ENCODE assay signal across 18 mouse cellular contexts in the genomic region with DNA sequence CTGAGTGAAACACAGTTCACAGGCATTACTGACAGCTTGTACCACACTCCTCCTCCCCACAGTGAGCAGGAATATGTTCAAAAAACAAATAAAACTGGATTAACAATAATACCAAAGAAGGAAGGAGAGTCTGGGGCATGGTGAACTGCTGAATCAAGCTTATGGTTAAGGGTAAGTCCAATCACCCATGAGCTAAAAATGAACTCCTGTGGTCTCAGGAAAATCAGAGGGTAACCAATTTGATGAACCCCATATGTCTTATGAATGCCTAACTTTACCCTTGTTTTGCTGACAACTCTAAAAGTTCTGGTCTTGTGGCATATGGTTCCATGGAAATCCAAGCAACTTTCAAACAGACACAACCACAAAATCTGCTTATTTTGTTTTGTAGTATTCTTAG. TPM values are rescaled to one million over a fixed set of nuclear protein-coding genes. Genes with fewer than 3 reads are reported as not detected.
"Had no signal": no experiment of that assay in that cellular context is flagged by ENCODE, and none has a peak within 500 bp of the region (broad histone marks: within the 10 kb centered on the region; RNA-seq: fewer than 3 reads in every experiment).

No protein-coding gene starts in this region.

- H3K4me2 ChIP-seq: neural tube, embryonic 12.5 days; neural tube, embryonic 13.5 days; neural tube, embryonic 15.5 days; stomach, embryonic 15.5 days had no signal

- H3K27me3 ChIP-seq: neural tube, embryonic 12.5 days; neural tube, embryonic 13.5 days; neural tube, embryonic 15.5 days; stomach, embryonic 15.5 days had no signal

- H3K36me3 ChIP-seq: neural tube, embryonic 12.5 days; neural tube, embryonic 13.5 days; neural tube, embryonic 15.5 days; stomach, embryonic 15.5 days had no signal

- H3K4me3 ChIP-seq: neural tube, embryonic 12.5 days; neural tube, embryonic 13.5 days; neural tube, embryonic 15.5 days; stomach, embryonic 15.5 days had no signal

- DNase-seq: retina, postnatal 1 day; right cerebral cortex, adult 18-20 months; right cerebral cortex, postnatal 14 days; right cerebral cortex, postnatal 25 days; right cerebral cortex, postnatal 4 days; spleen, adult 18-20 months; thymus, adult 18-20 months; thymus, adult 2 months; thymus, postnatal 14 days; thymus, postnatal 25 days; thymus, postnatal 36 days; thymus, postnatal 4 days had no signal

- H3K9ac ChIP-seq: neural tube, embryonic 12.5 days; neural tube, embryonic 13.5 days; neural tube, embryonic 15.5 days; stomach, embryonic 15.5 days had no signal

- H3K9me3 ChIP-seq: neural tube, embryonic 12.5 days; neural tube, embryonic 13.5 days; neural tube, embryonic 15.5 days; stomach, embryonic 15.5 days had no signal

- H3K27ac ChIP-seq: neural tube, embryonic 12.5 days; neural tube, embryonic 13.5 days; neural tube, embryonic 15.5 days; stomach, embryonic 15.5 days; stomach, postnatal 0 days had no signal

- H3K4me1 ChIP-seq: neural tube, embryonic 12.5 days; neural tube, embryonic 13.5 days; neural tube, embryonic 15.5 days; stomach, embryonic 15.5 days had no signal

RNA-seq across cellular contexts. Expression of a gene that starts 37.9 kb away (rescaled TPM):
- polyA plus RNA-seq: stomach, embryonic 14.5 days had no signal
